ENCODE assay signal across 13 mouse cellular contexts in the genomic region with DNA sequence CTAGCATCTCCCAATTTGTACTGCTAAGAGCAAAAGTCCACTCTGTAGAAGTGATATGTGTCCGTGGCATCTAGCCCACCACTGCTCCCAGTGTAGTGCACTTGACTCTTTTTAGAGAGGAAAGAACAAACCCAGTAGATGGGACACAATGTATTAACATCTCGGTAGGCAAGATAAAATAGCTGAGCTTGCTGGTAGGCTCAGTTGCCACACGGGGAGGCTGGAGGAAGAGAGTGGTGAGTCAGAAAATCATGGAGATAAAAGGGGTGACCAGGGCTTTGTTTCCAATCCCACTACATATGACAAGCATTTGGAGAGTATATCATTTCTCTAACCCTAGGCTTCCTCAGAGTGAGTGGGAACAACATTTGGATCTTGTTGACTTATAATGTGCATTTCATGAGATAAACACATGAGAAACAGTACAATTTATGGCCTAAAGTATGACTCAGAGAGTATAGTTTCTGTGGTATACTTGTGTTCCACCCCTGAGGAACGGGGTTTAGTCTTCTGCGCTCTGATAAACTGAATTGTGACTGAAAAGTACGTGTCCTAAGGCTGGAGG.
DNase-seq lines count a peak whose midpoint lies in the region; ATAC-seq and TF ChIP-seq lines count a peak whose summit lies in the region.
"Had no signal": no experiment of that assay in that cellular context is flagged by ENCODE, and none has a peak within 500 bp of the region (broad histone marks: within the 10 kb centered on the region; RNA-seq: fewer than 3 reads in every experiment).

No protein-coding gene starts in this region.

- H3K27ac ChIP-seq in limb, embryonic 11.5 days (replicated peaks; ENCODE audit: low read depth, low read length), result no peak overlapping the region
- no peak overlapping the region for H3K27ac ChIP-seq in limb, embryonic 10.5 days
- H3K27ac ChIP-seq in liver, postnatal 0 days (ENCODE audit: low read depth), result 0 out of 2 replicates have a peak overlapping the region, but pooled peaks have one; percentile 41
- H3K27ac ChIP-seq: hindbrain, embryonic 15.5 days; midbrain, embryonic 13.5 days; stomach, postnatal 0 days had no signal

- WGBS in limb, embryonic 11.5 days, result 89% methylated on average over 6 of the region's 6 CpGs
- WGBS in limb, embryonic 10.5 days, result 93% methylated on average over 6 of the region's 6 CpGs
- WGBS in liver, postnatal 0 days (ENCODE audit: insufficient replicate concordance), result 42% methylated on average over 6 of the region's 6 CpGs

- H3K27me3 ChIP-seq in limb, embryonic 11.5 days (ENCODE audit: control insufficient read depth, insufficient read depth, low read length), result no peaks in the 10 kb centered on the region
- no peaks in the 10 kb centered on the region for H3K27me3 ChIP-seq in limb, embryonic 10.5 days (ENCODE audit: low read depth, poor library complexity, severe bottlenecking)
- no peaks in the 10 kb centered on the region for H3K27me3 ChIP-seq in liver, postnatal 0 days (ENCODE audit: insufficient read depth, low read length)
- H3K27me3 ChIP-seq: hindbrain, embryonic 15.5 days; midbrain, embryonic 13.5 days had no signal

- DNase-seq in limb, embryonic 11.5 days (ENCODE audit: low spot score), result peak; percentile 18
- DNase-seq in limb, embryonic 10.5 days (ENCODE audit: low spot score), result no peak
- peak; percentile 42 for DNase-seq in MEL-GATA-1-ER (ENCODE audit: extremely low read depth, low read depth)
- DNase-seq in liver, postnatal 0 days, result no peak
- DNase-seq in thymus, postnatal 14 days, result no peak
- DNase-seq: gastrocnemius, postnatal 36 days; thymus, postnatal 4 days had no signal

- no peak overlapping the region for H3K9ac ChIP-seq in limb, embryonic 11.5 days (ENCODE audit: low read length)
- H3K9ac ChIP-seq in liver, postnatal 0 days (replicated peaks), result no peak overlapping the region
- H3K9ac ChIP-seq: hindbrain, embryonic 15.5 days; midbrain, embryonic 13.5 days had no signal

- TF ChIP-seq EP300 in liver, postnatal 0 days (IDR thresholded peaks at IDR 0.05; ENCODE audit: low read depth), result no peak

- H3K4me3 ChIP-seq in limb, embryonic 11.5 days (ENCODE audit: low read depth, low read length), result no peak overlapping the region
- H3K4me3 ChIP-seq in limb, embryonic 10.5 days, result no peak overlapping the region
- no peak overlapping the region for H3K4me3 ChIP-seq in liver, postnatal 0 days (ENCODE audit: low read depth, low read length)
- H3K4me3 ChIP-seq: erythroblast, embryonic 14.5 days; hindbrain, embryonic 15.5 days; midbrain, embryonic 13.5 days had no signal

- no peak overlapping the region for H3K4me2 ChIP-seq in limb, embryonic 11.5 days (ENCODE audit: low read depth, severe bottlenecking)
- no peak overlapping the region for H3K4me2 ChIP-seq in liver, postnatal 0 days (ENCODE audit: low read depth, low read length)
- H3K4me2 ChIP-seq: hindbrain, embryonic 15.5 days; midbrain, embryonic 13.5 days had no signal

- ATAC-seq in limb, embryonic 11.5 days (ENCODE audit: insufficient number of reproducible peaks, low FRiP score, low TSS enrichment, low read depth), result no peak
- ATAC-seq in erythroid progenitor cell, adult 5-6 weeks (replicated peaks; ENCODE audit: low FRiP score, poor library complexity, severe bottlenecking), result 0 out of 2 replicates have a peak, but pooled peaks have one; percentile 6
- peak; percentile 27 for ATAC-seq in liver, postnatal 0 days
- no peak for ATAC-seq in frontal cortex, adult (ENCODE audit: low TSS enrichment)
- ATAC-seq: midbrain, embryonic 13.5 days had no signal

- no peaks in the 10 kb centered on the region for H3K36me3 ChIP-seq in limb, embryonic 11.5 days (ENCODE audit: control insufficient read depth, insufficient read depth, low read length)
- no peaks in the 10 kb centered on the region for H3K36me3 ChIP-seq in limb, embryonic 10.5 days
- H3K36me3 ChIP-seq in liver, postnatal 0 days (replicated peaks; ENCODE audit: insufficient read depth, low read length), result no peaks in the 10 kb centered on the region
- H3K36me3 ChIP-seq: hindbrain, embryonic 15.5 days; midbrain, embryonic 13.5 days had no signal

- H3K9me3 ChIP-seq in limb, embryonic 11.5 days (ENCODE audit: control insufficient read depth, low read length), result no peaks in the 10 kb centered on the region
- no peaks in the 10 kb centered on the region for H3K9me3 ChIP-seq in limb, embryonic 10.5 days (replicated peaks)
- H3K9me3 ChIP-seq in liver, postnatal 0 days (ENCODE audit: low read length), result no peaks in the 10 kb centered on the region
- H3K9me3 ChIP-seq: hindbrain, embryonic 15.5 days; midbrain, embryonic 13.5 days had no signal

- no peak for TF ChIP-seq CTCF in liver, postnatal 0 days (IDR thresholded peaks at IDR 0.05; ENCODE audit: low read depth)

- H3K4me1 ChIP-seq in limb, embryonic 11.5 days (ENCODE audit: control insufficient read depth, insufficient read depth, low read length), result no peaks in the 10 kb centered on the region
- H3K4me1 ChIP-seq in limb, embryonic 10.5 days, result peaks cover 5% of the 10 kb centered on the region; the same call in 1 of the 2 replicates
- H3K4me1 ChIP-seq in liver, postnatal 0 days (ENCODE audit: insufficient read depth), result peaks cover 14% of the 10 kb centered on the region
- H3K4me1 ChIP-seq: hindbrain, embryonic 15.5 days; midbrain, embryonic 13.5 days had no signal

Comparison
In these comparisons a context has a peak if more than half of its experiments do, and no peak if none do; other contexts are left out.
1. DNase-seq: peak in limb, embryonic 11.5 days (single experiment) and MEL-GATA-1-ER (single experiment); none in limb, embryonic 10.5 days (single experiment), liver, postnatal 0 days (single experiment) and thymus, postnatal 14 days (single experiment).
2. ATAC-seq: peak in erythroid progenitor cell, adult 5-6 weeks (single experiment) and liver, postnatal 0 days (single experiment); none in limb, embryonic 11.5 days (single experiment) and frontal cortex, adult (single experiment).